Mouse (Mus musculus) forebrain, embryonic 15.5 days (tissue): ENCODE measurements at regions not wholly inside any gene's neighbourhood (a gene's known extent, or its start where the extent isn't known, plus 50 kb on each side); places are given as distances from the start of the nearest gene placed in this dataset.

Experiments
- ATAC-seq: fragments of 200-750 bp; cut with Nextera tagmentation; replicated peaks from 2 replicates; pipeline ENCODE4 v1.8.0; 2017; ENCODE audit warnings: mild to moderate bottlenecking, moderate TSS enrichment, moderate library complexity
- H3K27ac ChIP-seq: fragments of 300-500 bp; sonication (generic); replicated peaks from 2 replicates; pipeline ENCODE4 v1.5.1; 2015; ENCODE audit warnings: mild to moderate bottlenecking, inconsistent platforms
- H3K27me3 ChIP-seq: fragments of 300-500 bp; sonication (generic); 2 replicates; pipeline ENCODE4 v1.6.1; 2015; ENCODE audit warnings: inconsistent platforms
- H3K36me3 ChIP-seq: fragments of 300-500 bp; sonication (generic); 2 replicates; pipeline ENCODE4 v1.6.1; 2015; ENCODE audit warnings: mild to moderate bottlenecking, inconsistent platforms
- H3K4me1 ChIP-seq: fragments of 300-500 bp; sonication (generic); 2 replicates; pipeline ENCODE4 v1.6.1; 2015; ENCODE audit warnings: inconsistent platforms
- H3K4me2 ChIP-seq: fragments of 300-500 bp; sonication (generic); replicated peaks from 2 replicates; pipeline ENCODE4 v1.6.1; 2015; ENCODE audit warnings: mild to moderate bottlenecking, inconsistent platforms
- H3K4me3 ChIP-seq: fragments of 300-500 bp; sonication (generic); 2 replicates; pipeline ENCODE4 v1.5.1; 2015; ENCODE audit warnings: mild to moderate bottlenecking, inconsistent platforms
- H3K9ac ChIP-seq: fragments of 300-500 bp; sonication (generic); replicated peaks from 2 replicates; pipeline ENCODE4 v1.6.1; 2015; ENCODE audit warnings: mild to moderate bottlenecking, inconsistent platforms
- H3K9me3 ChIP-seq: fragments of 300-500 bp; sonication (generic); 2 replicates; pipeline ENCODE4 v1.6.1; 2016; ENCODE audit warnings: inconsistent platforms
- WGBS: fragments of 180-500 bp; shearing (Covaris S2); methylation state at CpG from one replicate; pipeline ENCODE4 v1.1.7; 2015; ENCODE audit warnings: mixed read lengths; 5-methylcytosine and 5-hydroxymethylcytosine counted together

DNA sequence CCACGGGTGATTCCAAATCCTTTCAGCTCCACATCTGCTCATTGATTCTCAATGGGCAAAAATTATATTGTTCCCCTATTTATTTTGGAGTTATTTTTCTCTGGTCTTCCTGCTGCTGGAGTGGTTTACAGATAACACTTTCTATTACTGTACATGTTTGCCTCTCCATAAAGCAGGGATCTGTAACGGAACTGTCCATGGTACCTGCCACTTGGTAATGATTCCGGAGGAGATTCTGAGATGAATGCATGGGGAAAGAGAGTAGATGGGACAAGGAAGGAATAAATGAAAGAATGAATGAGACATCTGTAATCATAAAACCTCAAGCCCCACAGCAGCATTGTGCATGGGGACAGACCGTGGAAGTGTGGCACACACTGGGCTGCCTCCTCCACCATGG is 1929.8 kb upstream of the Lrrc6 start:
- Histone ChIP-seq H3K9ac (no peak overlapping the region), H3K4me1 (no peaks in the 10 kb centered on the region), H3K4me2 (no peak overlapping the region), H3K27ac (no peak overlapping the region), H3K9me3 (no peaks in the 10 kb centered on the region), H3K36me3 (no peaks in the 10 kb centered on the region), H3K4me3 (no peak overlapping the region), H3K27me3 (no peaks in the 10 kb centered on the region)
- 75% methylated on average over 4 of the region's 4 CpGs for WGBS
- no peak for ATAC-seq

DNA sequence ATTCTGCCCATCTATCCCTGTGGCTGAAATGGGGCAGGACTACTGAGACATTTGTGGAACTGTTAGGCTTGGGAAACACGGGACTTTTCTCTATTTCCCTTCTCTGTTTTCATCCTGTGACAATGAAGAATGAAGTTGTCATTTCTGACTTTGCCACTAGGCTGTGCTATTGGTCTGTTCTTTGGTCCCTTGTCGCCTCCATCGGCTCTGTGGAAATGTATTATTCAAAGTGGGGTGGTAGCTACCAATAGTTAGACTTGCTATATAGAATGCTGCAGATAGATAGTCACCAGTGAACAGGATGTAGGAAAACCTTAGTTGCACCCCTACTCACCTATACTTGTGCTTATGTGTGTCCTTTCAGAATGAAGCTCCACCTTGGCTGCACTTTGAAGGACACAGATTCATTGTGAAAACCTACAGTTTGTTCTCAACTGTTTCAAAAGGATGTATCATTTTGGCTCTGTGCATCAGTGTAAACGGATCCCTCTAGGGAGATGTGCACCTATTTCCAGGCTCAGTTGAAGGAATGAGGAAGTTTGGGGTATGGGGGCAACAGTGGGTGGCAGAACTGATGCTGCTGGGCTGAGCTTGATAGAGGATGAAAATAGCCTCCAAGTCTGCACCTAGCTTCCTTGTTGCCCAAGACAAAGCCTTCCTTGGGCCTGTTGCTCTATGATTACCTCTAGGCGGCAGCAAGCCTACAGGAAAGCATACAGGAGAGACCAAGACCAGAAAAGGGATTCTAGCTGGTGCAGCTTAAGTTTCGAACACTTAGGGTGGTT is 1927.9 kb upstream of the Lrrc6 start:
- Histone ChIP-seq H3K27ac (peak overlapping the region; percentile 28; the same call in 1 of the 2 replicates), H3K4me3 (no peak overlapping the region), H3K4me2 (no peak overlapping the region), H3K4me1 (no peaks in the 10 kb centered on the region), H3K9ac (no peak overlapping the region), H3K27me3 (no peaks in the 10 kb centered on the region), H3K9me3 (no peaks in the 10 kb centered on the region), H3K36me3 (no peaks in the 10 kb centered on the region)
- ATAC-seq, result peak; percentile 91
- 17% methylated on average over 6 of the region's 6 CpGs for WGBS

DNA sequence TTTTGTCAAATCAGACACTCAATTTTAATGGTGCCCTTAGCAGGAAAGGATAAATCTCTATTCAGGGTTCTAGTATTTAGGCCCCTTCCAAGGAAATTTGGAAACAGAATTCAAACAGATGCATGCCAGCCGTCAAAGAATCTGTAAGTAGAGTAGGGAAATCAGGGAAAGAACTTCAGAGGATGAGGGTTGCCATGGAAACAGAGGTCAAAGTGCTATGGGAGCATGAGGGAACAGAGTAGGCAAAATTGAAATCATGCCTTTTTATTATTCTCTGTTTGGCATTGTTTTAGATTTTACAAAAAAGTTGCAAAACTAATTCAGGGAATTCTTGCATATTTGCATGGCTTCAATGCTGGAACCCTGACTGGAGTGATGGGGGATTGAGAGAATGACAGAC is 1916.4 kb upstream of the Lrrc6 start:
- no peak overlapping the region for H3K27ac ChIP-seq
- H3K4me3 ChIP-seq, result no peak overlapping the region
- WGBS, result 5% methylated on average over 1 of the region's 1 CpGs
- no peak overlapping the region for H3K9ac ChIP-seq
- ATAC-seq, result no peak
- no peak overlapping the region for H3K4me2 ChIP-seq
- H3K4me1 ChIP-seq, result 0 out of 2 replicates have a peak, but pooled peaks cover 5% of the 10 kb centered on the region
- H3K27me3 ChIP-seq, result no peaks in the 10 kb centered on the region
- no peaks in the 10 kb centered on the region for H3K9me3 ChIP-seq
- H3K36me3 ChIP-seq, result no peaks in the 10 kb centered on the region

DNA sequence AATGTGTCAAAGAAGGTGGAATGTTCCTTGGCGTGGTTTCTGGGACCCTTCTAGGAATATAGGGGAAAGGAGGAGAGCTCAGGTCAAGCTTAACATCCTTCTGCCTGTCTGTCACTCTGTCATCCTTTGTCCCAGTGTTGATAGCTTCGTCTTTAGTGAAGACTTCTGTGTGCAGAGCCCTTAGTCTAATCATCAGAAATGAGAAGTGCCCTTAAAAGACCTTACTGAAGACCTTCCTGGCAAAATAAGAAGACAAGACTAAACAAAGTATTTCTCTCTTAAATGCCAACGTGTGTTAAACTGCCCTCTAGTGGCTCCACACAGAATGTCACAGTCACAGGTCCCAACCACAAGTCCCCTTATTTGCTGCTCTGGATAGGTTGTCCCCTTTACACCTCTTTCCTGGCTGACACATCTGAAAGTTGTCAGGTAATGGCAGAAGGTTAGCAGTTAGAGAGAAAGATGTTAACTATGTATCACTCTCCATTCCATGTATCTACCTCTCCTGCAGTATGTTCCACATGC is 1914.8 kb upstream of the Lrrc6 start:
- ATAC-seq, result no peak

DNA sequence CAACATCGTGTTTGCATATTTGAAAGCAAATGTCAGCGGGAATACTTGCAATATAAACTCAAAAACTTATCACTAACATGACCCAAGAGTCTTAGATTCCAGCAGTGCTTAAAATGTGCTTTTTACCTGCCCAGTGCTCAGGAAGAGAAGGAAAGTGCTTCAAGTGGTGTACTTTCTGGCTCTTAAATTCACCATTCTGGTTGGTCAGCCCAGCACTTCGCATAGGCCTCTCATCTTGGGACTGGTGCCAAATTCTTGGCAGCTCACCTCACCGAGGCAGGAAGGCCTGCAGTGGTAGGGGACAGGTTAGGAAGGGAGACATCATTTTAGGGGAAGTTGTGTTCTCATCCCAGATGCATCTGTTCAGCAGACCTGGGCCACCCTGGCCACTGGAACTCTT is 1913.3 kb upstream of the Lrrc6 start:
- no peaks in the 10 kb centered on the region for H3K36me3 ChIP-seq
- 71% methylated on average over 4 of the region's 4 CpGs for WGBS
- H3K4me1 ChIP-seq, result 0 out of 2 replicates have a peak, but pooled peaks cover 5% of the 10 kb centered on the region
- no peaks in the 10 kb centered on the region for H3K9me3 ChIP-seq
- no peak for ATAC-seq
- no peak overlapping the region for H3K9ac ChIP-seq
- H3K4me2 ChIP-seq, result no peak overlapping the region
- no peak overlapping the region for H3K4me3 ChIP-seq
- no peak overlapping the region for H3K27ac ChIP-seq
- H3K27me3 ChIP-seq, result no peaks in the 10 kb centered on the region

More for the DNA sequence above, 1914.8 kb upstream of the Lrrc6 start:
- Histone ChIP-seq H3K9ac (no peak overlapping the region), H3K4me1 (0 out of 2 replicates have a peak, but pooled peaks cover 5% of the 10 kb centered on the region), H3K9me3 (no peaks in the 10 kb centered on the region), H3K27me3 (no peaks in the 10 kb centered on the region), H3K36me3 (no peaks in the 10 kb centered on the region), H3K4me2 (no peak overlapping the region), H3K4me3 (no peak overlapping the region), H3K27ac (no peak overlapping the region)
- WGBS, result 32% methylated on average over 3 of the region's 3 CpGs

DNA sequence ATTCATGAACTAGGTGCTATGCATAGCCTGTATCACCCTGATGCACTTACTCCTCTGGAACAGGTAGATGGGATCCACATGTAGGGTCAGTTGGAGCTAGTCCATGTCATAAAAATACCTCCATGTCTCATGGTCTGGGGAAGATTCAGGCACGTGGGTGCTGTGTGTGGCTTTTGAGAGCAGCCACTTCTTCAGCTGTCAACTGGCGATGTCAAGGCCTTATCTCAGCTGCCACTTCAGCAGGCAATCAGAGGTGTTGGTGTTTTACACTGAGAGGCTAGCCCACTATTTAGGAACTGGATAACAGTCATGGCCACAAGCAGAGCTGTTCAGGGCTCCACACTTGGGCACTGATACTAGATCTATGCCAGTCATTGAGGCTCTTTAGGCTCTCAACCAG is 1912.0 kb upstream of the Lrrc6 start:
- H3K4me2 ChIP-seq, result no peak overlapping the region
- ATAC-seq, result no peak
- H3K36me3 ChIP-seq, result no peaks in the 10 kb centered on the region
- no peak overlapping the region for H3K4me3 ChIP-seq
- no peak overlapping the region for H3K27ac ChIP-seq
- H3K9me3 ChIP-seq, result no peaks in the 10 kb centered on the region
- 86% methylated on average over 2 of the region's 2 CpGs for WGBS
- no peaks in the 10 kb centered on the region for H3K27me3 ChIP-seq
- H3K9ac ChIP-seq, result no peak overlapping the region
- 0 out of 2 replicates have a peak, but pooled peaks cover under 1% of the 10 kb centered on the region for H3K4me1 ChIP-seq

DNA sequence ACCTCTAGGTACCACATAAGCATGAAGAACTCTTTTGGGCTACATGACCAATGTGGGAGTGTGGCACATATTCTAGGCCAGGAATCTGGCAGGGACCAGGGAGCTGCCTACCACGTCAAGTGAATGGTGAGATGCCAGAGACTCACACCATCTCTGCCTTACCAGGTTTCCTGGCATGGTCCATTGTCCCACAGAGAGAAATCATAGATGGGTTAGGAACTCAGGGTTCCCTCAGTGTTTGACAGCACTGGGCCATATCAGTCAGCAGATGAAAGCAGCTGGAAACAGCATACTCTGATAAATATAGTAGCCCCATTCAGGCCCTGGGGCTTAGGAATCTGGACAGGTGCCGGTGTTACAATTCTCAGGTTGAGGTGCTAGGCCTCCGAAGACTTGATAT is 1911.4 kb upstream of the Lrrc6 start:
- WGBS, result 95% methylated on average over 3 of the region's 3 CpGs

DNA sequence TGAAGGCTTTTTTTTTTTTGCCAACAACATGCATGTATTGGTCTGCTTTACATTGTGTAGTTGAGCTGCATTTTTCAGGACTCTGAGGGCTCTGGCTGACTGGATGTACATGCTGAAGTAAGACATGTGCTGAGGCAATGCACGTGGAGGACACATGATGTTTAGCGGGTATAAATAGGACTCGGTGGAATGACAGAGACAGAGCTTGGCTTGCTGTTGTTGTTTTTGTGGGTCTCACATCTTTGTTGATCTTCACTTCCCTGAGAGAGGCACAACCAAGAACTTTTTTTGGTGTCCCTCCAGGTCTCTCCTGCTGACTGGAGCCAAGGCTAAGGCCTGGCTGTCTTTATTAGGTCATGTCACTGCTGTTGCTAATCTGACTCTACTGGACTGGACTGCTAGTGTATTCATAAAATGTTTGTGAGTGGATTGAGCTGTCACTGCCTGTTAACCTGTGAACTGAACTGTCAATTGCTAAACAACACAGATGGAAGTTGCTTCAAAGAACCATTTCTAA is 1902.9 kb upstream of the Lrrc6 start:
- 92% methylated on average over 3 of the region's 3 CpGs for WGBS
- no peaks in the 10 kb centered on the region for H3K4me1 ChIP-seq
- no peak for ATAC-seq

More for the DNA sequence above, 1911.4 kb upstream of the Lrrc6 start:
- Histone ChIP-seq H3K9me3 (no peaks in the 10 kb centered on the region), H3K27ac (no peak overlapping the region), H3K4me1 (no peaks in the 10 kb centered on the region), H3K36me3 (no peaks in the 10 kb centered on the region), H3K4me2 (no peak overlapping the region), H3K4me3 (no peak overlapping the region), H3K27me3 (no peaks in the 10 kb centered on the region), H3K9ac (no peak overlapping the region)
- no peak for ATAC-seq

DNA sequence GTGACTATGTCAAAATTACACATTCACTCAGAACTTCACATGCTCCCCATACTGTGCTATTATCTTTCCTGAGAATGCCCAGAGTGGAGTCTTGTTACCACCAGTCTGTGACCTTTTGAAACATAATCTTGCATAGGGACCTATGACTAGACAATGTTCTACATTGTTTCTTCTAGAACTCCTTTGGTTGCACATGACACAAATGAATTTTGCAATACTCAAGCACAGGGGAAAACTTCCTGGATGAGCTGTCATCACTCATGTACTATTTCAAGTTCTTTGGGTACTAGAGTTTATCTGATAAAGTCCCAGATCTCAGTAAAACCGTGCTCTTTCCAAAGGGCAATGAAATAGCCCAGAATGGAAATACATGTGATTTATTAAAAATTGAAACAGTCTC is 1901.0 kb upstream of the Lrrc6 start:
- H3K36me3 ChIP-seq, result no peaks in the 10 kb centered on the region
- H3K9me3 ChIP-seq, result no peaks in the 10 kb centered on the region
- H3K4me1 ChIP-seq, result no peaks in the 10 kb centered on the region
- no peak overlapping the region for H3K27ac ChIP-seq
- H3K9ac ChIP-seq, result no peak overlapping the region
- H3K4me2 ChIP-seq, result no peak overlapping the region
- H3K4me3 ChIP-seq, result no peak overlapping the region
- 82% methylated on average over 1 of the region's 1 CpGs for WGBS
- H3K27me3 ChIP-seq, result no peaks in the 10 kb centered on the region
- no peak for ATAC-seq

More for the DNA sequence above, 1902.9 kb upstream of the Lrrc6 start:
- Histone ChIP-seq H3K9ac (no peak overlapping the region), H3K4me3 (no peak overlapping the region), H3K27me3 (no peaks in the 10 kb centered on the region), H3K27ac (no peak overlapping the region), H3K9me3 (no peaks in the 10 kb centered on the region), H3K36me3 (no peaks in the 10 kb centered on the region), H3K4me2 (no peak overlapping the region)

DNA sequence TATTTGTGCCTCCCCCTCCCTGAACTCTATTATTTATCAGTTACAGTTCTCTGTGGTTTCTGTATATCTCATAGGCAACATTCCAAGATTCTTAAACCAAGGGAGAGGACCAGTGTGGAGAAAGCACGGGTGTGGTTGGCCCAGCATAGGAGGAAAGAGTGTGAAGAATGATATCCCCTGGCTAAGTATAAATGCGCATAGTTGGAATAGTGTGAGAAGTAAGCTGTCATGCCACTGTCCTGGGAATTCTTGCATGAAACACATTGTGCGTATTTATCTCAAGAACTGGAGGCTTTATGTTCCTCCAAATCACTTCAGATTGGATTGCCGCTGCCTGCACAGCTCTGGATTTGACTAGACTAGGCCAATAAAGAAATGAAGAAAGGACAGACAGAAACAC is 1900.3 kb upstream of the Lrrc6 start:
- Histone ChIP-seq H3K4me1 (no peaks in the 10 kb centered on the region), H3K4me2 (no peak overlapping the region), H3K9me3 (no peaks in the 10 kb centered on the region), H3K27ac (no peak overlapping the region), H3K9ac (no peak overlapping the region), H3K4me3 (no peak overlapping the region), H3K27me3 (no peaks in the 10 kb centered on the region), H3K36me3 (no peaks in the 10 kb centered on the region)
- ATAC-seq, result no peak
- WGBS, result 91% methylated on average over 4 of the region's 4 CpGs

DNA sequence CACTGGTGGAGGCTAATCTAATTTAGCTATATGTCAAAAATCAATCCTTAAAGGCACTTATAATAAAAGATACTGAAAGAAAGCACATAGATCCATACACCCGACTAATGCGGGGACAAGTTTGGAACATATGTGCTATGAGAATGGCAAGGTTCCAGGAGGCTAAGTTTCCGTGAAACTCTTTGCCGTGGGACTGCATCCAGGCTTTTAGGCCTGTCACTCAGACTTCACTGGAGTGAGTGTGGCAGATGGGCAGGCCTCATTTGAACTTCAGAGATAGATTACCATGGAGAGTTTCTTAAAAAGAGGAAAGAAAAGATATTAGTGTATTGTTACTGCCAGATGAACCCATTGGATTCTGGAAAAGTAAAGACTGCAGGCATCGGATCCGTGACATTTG is 1895.9 kb upstream of the Lrrc6 start:
- H3K36me3 ChIP-seq, result no peaks in the 10 kb centered on the region
- no peaks in the 10 kb centered on the region for H3K4me1 ChIP-seq
- H3K4me2 ChIP-seq, result no peak overlapping the region
- no peak overlapping the region for H3K27ac ChIP-seq
- 81% methylated on average over 6 of the region's 6 CpGs for WGBS
- ATAC-seq, result no peak
- no peak overlapping the region for H3K4me3 ChIP-seq
- no peak overlapping the region for H3K9ac ChIP-seq
- no peaks in the 10 kb centered on the region for H3K9me3 ChIP-seq
- H3K27me3 ChIP-seq, result no peaks in the 10 kb centered on the region

DNA sequence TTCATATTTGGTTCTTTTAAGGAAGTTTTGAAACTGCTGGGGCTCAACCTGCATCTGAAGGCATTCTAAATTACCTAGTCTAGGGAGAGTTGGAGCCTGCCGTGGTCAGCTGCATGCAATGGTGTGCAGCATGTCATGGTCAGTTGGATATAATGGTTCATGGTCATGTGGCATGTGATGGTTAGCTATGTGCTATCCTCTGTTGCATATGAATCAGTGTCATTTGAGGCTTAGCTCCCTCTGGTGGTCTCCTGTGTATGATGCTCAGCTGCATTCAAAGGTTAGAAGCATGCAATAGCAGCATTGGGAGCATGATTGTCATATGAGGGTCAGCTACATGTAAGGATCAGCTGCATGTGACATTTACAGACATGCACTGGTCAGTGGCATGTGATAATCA is 1894.0 kb upstream of the Lrrc6 start:
- no peak for ATAC-seq
- 88% methylated on average over 1 of the region's 1 CpGs for WGBS
- H3K9me3 ChIP-seq, result no peaks in the 10 kb centered on the region
- no peaks in the 10 kb centered on the region for H3K27me3 ChIP-seq
- no peak overlapping the region for H3K9ac ChIP-seq
- H3K4me3 ChIP-seq, result no peak overlapping the region
- no peak overlapping the region for H3K4me2 ChIP-seq
- H3K27ac ChIP-seq, result no peak overlapping the region
- H3K36me3 ChIP-seq, result no peaks in the 10 kb centered on the region
- H3K4me1 ChIP-seq, result no peaks in the 10 kb centered on the region
